Mouse (Mus musculus) erythroblast, embryonic 14.5 days (primary cell): ENCODE data around the gene Avil. TPM values are rescaled to one million over a fixed set of nuclear protein-coding genes. Genes with fewer than 3 reads are reported as not detected.

Source experiments
- H3K27me3 ChIP-seq: 2 replicates; pipeline ENCODE4 v1.6.1; 2012; ENCODE audit warnings: inconsistent platforms; ENCODE audit not compliant: control insufficient read depth
- H3K36me3 ChIP-seq: 2 replicates; pipeline ENCODE4 v1.6.1; 2012; ENCODE audit warnings: mild to moderate bottlenecking, inconsistent platforms; ENCODE audit not compliant: control insufficient read depth
- H3K4me1 ChIP-seq: 2 replicates; pipeline ENCODE4 v1.6.1; 2012; ENCODE audit warnings: inconsistent platforms; ENCODE audit not compliant: control insufficient read depth
- H3K4me3 ChIP-seq: replicated peaks from 2 replicates; pipeline ENCODE3; 2012; ENCODE audit warnings: moderate library complexity, mild to moderate bottlenecking, inconsistent platforms
- H3K9me3 ChIP-seq: 2 replicates; pipeline ENCODE4 v1.6.1; 2012; ENCODE audit warnings: low read length, inconsistent platforms, mixed read lengths; ENCODE audit not compliant: control insufficient read depth
- GATA1 ChIP-seq: IDR thresholded peaks from 2 replicates; pipeline ENCODE4 v1.6.1; 2012; ENCODE audit warnings: low read length, inconsistent platforms, mixed read lengths
- TAL1 ChIP-seq: IDR thresholded peaks from 3 replicates; pipeline ENCODE4 v1.6.1; 2012; ENCODE audit warnings: low read length, inconsistent platforms, mixed read lengths
- polyA plus RNA-seq: library from polyadenylated mRNA; stranded (reverse); fragments of >175 nt; gene quantifications from 2 replicates; pipeline ENCODE4 v1.2.3, GENCODE M21; 2012

Gene Avil
- polyA plus RNA-seq, 1 experiment, result 0.01 TPM

DNA sequence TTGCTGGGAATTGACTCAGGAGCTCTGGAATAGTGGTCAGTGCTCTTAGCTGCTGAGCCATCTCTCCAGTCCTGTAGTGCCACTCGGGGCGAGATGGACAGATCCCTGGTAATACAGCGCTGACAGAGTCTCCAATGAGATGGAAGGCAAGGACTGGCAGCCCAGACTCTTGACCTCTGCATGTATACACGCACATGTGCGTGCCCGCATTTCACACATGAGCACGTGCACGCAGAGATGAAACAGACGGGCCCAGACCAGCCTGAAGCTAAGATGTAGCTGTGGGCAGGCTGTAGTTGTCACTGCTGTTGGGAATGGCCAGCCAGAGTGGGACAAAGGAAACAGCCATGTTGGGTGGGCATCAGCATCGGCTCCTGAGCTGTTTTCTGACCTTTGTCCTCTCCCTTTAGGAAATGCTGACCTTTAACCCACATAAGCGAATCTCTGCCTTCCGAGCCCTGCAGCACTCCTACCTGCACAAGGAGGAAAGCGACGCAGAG, 66.1 kb downstream of the Avil start:
- no peaks in the 10 kb centered on the region for H3K9me3 ChIP-seq
- H3K4me1 ChIP-seq, result peaks cover 72% of the 10 kb centered on the region
- no peak for TF ChIP-seq TAL1
- no peak for TF ChIP-seq GATA1
- peaks cover 48% of the 10 kb centered on the region for H3K36me3 ChIP-seq
- no peak overlapping the region for H3K4me3 ChIP-seq
- H3K27me3 ChIP-seq, result peaks cover 16% of the 10 kb centered on the region

GRCm38 (mm10) chr10:127068360-127069038, 68.0 kb downstream of the Avil start:
- Histone ChIP-seq H3K27me3 (no peaks in the 10 kb centered on the region), H3K36me3 (peaks cover 48% of the 10 kb centered on the region), H3K9me3 (no peaks in the 10 kb centered on the region), H3K4me1 (peaks cover 62% of the 10 kb centered on the region), H3K4me3 (peak overlapping the region; percentile 71)
- TF ChIP-seq TAL1 (no peak), GATA1 (peak; percentile 19; the same call in 1 of the 2 replicates)

- H3K27me3 ChIP-seq, result no peaks in the 10 kb centered on the region
- no peak for TF ChIP-seq TAL1
- TF ChIP-seq GATA1, result no peak
- H3K9me3 ChIP-seq, result no peaks in the 10 kb centered on the region
- peak overlapping the region; percentile 71 for H3K4me3 ChIP-seq
- H3K4me1 ChIP-seq, result peaks cover 52% of the 10 kb centered on the region
- H3K36me3 ChIP-seq, result peaks cover 45% of the 10 kb centered on the region
Measured at GRCm38 (mm10) chr10:127069281-127070189, 69.0 kb downstream of the Avil start.

Other genes with a start within 250 kb of the Avil start
- gene Atp23, start 99.4 kb upstream of the Avil start, polyA plus RNA-seq, result 0.07 and 0.09 TPM in 2 replicates
- gene Ctdsp2, start 22.0 kb upstream of the Avil start, polyA plus RNA-seq, result 2.2 and 3.4 TPM in 2 replicates
- gene Tsfm, start 30.1 kb downstream of the Avil start, polyA plus RNA-seq, result 2.0 and 2.3 TPM in 2 replicates
- 0.59 and 0.74 TPM in 2 replicates for gene Mettl1, start 40.7 kb downstream of the Avil start, polyA plus RNA-seq
- gene Eef1akmt3, start 40.8 kb downstream of the Avil start, polyA plus RNA-seq, result not detected in 2 replicates
- not detected in 2 replicates for gene Cyp27b1, start 47.5 kb downstream of the Avil start, polyA plus RNA-seq
- not detected in 2 replicates for gene March9, start 59.5 kb downstream of the Avil start, polyA plus RNA-seq
- 81.1 and 96.8 TPM in 2 replicates for gene Cdk4, start 62.8 kb downstream of the Avil start, polyA plus RNA-seq
- 1.3 and 1.6 TPM in 2 replicates for gene Tspan31, start 69.6 kb downstream of the Avil start, polyA plus RNA-seq
- 0.07 and 0.10 TPM in 2 replicates for gene Agap2, start 74.6 kb downstream of the Avil start, polyA plus RNA-seq
- 13.2 and 14.7 TPM in 2 replicates for gene Os9, start 120.4 kb downstream of the Avil start, polyA plus RNA-seq
- gene B4galnt1, start 164.5 kb downstream of the Avil start, polyA plus RNA-seq, result 0.56 and 1.0 TPM in 2 replicates
- not detected in 2 replicates for gene Slc26a10, start 179.9 kb downstream of the Avil start, polyA plus RNA-seq
- 0.47 and 0.52 TPM in 2 replicates for gene Arhgef25, start 189.4 kb downstream of the Avil start, polyA plus RNA-seq
- gene Dtx3, start 195.0 kb downstream of the Avil start, polyA plus RNA-seq, result 11.1 and 11.5 TPM in 2 replicates
- 9.5 and 10.2 TPM in 2 replicates for gene Pip4k2c, start 210.9 kb downstream of the Avil start, polyA plus RNA-seq